Mouse (Mus musculus): ENCODE results near the gene Hsd11b1.

DNA sequence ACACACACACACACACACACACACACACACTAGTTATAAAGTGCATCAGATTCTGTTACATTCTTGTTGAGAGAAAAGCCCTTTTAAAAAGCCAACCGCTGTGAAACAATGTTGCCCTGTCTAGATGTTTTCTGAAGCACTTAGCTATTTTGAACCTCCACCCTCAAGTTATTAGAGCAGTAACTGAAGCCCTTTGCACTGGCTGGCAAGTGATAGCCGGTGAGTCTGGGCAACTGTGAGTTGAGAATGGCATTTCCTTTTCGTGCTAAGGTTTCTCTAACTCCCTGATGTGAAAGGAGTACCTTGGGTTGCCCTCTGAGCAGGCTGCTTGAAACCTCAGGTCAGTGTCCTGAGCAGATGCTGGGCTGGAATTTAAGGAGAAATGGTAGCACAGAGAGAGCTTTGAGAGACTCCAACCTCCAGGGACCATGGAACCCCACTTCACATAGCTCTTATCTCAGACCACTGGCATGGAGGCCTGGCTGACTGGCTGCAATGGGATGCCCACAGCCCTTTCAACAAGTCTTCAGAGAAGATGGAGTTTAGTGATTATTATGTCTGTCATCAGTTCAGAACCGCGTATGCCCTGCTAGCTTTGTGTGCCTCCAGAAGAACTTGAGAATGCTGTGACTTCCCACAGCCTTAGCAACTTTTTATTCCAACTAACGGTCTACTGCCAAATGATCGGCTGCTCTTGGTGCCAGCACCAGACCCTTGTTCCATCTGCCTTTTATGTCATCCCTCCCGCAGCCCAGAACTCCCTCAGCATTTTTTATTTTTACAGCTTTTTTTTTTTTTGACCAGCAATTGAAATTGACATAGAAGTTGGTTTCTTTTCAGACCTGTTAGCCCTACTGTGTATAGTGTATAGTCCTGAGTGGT is 608 bp downstream of the Hsd11b1 start:
- TF ChIP-seq MAX (IDR thresholded peaks at IDR 0.05), result no peak
- no peak for TF ChIP-seq CTCF (IDR thresholded peaks at IDR 0.05; ENCODE audit: control insufficient read depth, insufficient read depth, insufficient read length)
- no peak for TF ChIP-seq MYOD1 (IDR thresholded peaks at IDR 0.05; ENCODE audit: control insufficient read depth, insufficient read length, low read depth)
- no peak for TF ChIP-seq USF1 (IDR thresholded peaks at IDR 0.05; ENCODE audit: low read depth)
